Mouse (Mus musculus): ENCODE measurements around the gene Cd8a.

The Cd8a gene

DNA sequence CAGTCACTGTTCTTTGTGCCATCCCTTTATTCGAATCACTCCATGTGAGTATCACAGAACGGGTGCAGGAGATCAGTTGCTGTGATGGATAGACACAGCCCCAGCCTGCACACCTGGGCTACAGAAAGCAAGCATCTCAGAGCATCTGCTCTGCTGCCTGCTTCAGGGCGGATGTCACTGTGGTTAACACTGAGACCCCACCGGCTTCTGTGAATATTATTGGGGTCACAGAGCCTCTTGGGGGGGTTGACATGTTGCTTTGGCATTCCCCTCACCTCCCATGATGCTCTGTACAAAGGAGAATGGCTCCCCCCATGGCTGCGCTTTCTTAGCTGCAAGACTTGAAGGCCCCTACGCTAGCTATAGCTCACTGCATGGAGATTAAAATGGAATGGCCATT is 3.8 kb upstream of the Cd8a start:
- CTCF ChIA-PET, result no interaction called here

- CTCF ChIA-PET, result no interaction called here
Observed at GRCm38 (mm10) chr6:71371085-71371605, 2.1 kb upstream of the Cd8a start.

DNA sequence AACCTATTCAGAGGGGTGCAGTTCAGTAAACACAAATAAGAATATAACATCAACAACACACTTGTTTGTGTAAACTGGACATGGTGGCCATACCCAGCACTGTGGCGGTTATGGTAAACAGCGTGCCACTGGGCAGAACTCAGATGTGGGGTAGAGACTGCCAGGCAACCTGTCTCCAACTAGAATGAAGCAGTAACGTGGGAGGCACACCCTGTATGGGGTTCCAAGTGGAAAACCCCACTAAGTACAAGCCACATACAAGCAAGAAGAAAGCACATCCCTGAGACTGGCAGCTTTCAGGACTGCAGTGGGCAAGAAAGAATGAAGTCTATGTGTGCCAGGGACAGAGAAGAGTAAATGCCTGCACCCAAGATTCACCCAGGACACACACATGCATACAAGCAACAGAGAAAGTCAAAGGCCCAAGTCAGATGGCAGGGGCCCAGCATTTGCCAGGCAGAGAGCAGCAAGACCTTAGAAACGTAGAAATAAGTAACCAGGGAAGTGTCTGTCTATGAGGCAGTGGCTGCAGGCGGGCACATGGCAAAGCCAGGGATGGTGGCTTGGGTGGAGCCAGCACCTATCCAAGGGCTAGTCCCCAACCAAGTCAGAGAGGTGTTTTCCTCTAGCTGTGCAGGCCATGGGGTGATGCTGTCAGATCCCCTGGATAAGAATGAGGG is 1.0 kb upstream of the Cd8a start:
- CTCF ChIA-PET, result interaction anchor here (0.5 kb wide), 1 partner anchor 53 kb away, joined by 4 read pairs; no protein-coding TSS in a partner anchor

DNA sequence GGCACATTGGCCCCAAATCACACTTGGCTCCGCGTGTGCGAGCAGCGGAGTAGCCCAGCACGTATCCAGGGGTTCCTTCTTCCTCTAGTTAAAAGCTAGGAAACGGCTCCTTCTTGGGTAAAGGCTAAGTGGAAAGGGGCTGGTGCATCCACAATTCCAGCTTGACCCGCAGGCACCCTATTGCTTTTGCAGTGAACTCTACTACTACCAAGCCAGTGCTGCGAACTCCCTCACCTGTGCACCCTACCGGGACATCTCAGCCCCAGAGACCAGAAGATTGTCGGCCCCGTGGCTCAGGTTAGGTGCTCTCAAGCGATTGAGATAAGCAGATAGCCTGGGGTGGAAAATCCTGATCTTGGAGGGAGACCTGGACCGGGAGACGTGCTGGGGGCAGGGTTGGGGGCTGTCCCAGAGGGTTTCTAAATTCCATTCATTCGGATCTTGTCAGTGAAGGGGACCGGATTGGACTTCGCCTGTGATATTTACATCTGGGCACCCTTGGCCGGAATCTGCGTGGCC is 1.1 kb downstream of the Cd8a start:
- CTCF ChIA-PET, result no interaction called here

DNA sequence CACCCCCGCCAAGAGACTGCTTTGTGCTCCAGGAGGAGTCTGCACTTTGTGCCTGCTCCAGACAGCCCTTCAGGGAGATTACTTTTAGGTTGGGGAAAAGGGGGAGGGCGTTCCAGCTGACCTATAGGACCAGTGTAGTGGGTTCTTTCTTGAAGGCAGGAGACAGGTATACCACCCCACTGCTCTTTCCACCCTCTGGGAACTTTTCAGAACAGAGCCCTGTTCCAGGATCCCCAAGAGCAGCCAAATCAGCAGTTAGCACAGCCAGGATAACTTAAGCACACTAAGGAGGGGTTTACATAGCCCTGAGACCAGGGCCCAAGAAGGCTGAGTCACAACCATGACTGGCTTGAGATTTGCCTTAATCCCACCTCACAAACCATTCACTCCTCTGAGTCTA is 1.7 kb downstream of the Cd8a start:
- CTCF ChIA-PET, result no interaction called here

DNA sequence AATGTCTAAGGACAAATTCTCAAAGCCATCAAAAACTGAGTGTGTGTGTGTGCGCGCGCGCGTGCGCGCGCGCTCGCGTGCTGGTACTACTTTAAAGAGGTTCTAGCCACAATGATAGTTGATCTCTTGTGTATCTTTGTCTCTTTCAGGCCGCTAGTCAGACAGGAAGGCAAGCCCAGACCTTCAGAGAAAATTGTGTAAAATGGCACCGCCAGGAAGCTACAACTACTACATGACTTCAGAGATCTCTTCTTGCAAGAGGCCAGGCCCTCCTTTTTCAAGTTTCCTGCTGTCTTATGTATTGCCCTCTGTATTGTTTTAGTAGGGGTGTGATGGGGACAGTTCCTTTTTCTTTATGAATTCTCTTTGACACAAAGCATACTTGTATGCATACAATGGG is 3.5 kb downstream of the Cd8a start:
- CTCF ChIA-PET, result no interaction called here

- CTCF ChIA-PET, result no interaction called here
Observed at GRCm38 (mm10) chr6:71381654-71382053, 8.4 kb downstream of the Cd8a start.

DNA sequence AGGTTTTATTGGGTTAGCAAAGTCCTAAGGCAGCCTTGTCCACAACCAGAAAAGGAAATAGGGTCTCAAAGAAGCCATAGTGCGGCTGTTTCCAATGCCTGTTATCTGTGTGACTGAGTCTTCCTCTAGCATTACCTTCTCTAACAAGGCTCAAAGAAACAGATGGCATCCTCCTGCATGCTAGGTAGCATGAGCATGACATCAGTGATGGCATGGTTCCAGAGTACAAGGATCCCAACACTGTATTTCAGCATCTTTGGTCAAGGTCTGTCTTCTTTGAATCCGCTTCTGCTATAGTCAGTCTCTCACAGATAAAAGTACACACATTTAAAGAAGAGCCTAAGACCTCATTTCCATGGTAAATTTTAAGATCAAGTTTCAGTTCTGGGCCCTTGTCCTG is 17.3 kb downstream of the Cd8a start:
- CTCF ChIA-PET, result no interaction called here

DNA sequence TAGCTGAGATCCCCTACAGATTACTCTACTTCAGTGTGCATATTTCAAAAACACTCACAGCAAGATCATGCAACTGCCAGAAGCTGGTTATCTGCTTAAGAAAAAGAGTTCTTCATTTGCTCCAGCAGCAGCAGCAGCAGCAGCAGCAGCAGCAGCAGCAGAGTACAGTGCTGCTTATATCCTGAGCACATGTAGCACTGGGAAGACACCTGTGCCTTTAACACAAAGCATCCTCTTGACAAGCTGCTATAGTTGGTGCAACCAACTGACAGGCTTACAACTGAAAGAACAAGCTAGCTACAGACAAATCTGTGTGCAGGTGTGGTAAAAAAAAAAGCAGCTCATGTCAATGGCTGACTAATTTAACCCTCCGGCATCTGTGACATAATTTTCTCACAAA is 22.8 kb downstream of the Cd8a start:
- CTCF ChIA-PET, result no interaction called here

GRCm38 (mm10) chr6:71396761-71397160 is 23.5 kb downstream of the Cd8a start:
- CTCF ChIA-PET, result no interaction called here

GRCm38 (mm10) chr6:71398829-71399609 is 25.8 kb downstream of the Cd8a start:
- CTCF ChIA-PET, result interaction anchor here (1.1 kb wide), 1 partner anchor 100 kb away, joined by 3 read pairs; no protein-coding TSS in a partner anchor

DNA sequence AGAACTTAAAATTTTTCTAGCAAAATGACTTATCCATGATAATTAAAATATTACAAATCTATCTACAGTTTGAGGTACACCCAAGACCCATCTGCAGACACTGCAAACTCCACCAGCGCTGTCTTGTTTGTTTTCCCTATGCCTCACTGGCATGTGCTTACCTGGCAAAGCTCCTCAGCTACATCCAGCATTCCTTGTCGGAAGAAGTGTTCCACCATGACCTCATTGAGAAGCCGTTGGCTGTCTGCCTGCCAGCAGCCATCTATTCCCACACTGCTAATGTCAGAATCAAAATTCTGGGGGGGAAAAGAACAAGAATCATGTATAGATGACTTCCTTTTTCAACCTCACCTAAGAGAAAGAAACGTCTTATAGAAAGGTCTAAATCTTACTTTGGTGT is 41.4 kb downstream of the Cd8a start:
- CTCF ChIA-PET, result no interaction called here

DNA sequence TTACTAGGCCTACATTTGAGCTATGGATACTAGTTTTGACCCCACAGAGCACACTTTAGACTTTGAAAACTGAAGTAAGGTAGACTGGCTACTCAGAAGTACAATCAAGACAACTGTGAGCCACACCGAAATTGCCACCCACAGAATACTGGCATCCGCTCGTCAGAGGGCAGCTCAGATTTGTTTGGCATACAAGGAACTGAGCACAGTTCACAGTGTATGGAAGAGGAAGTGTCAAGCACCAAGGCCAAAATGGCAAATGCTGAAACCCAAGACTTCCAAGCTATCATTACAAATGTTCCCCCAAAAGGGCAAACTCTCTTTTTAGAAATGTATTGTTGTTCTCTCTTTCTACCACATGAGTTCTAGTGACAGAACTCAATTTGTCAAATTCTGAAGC is 42.2 kb downstream of the Cd8a start:
- CTCF ChIA-PET, result no interaction called here

GRCm38 (mm10) chr6:71418874-71419273 is 45.6 kb downstream of the Cd8a start:
- CTCF ChIA-PET, result no interaction called here

DNA sequence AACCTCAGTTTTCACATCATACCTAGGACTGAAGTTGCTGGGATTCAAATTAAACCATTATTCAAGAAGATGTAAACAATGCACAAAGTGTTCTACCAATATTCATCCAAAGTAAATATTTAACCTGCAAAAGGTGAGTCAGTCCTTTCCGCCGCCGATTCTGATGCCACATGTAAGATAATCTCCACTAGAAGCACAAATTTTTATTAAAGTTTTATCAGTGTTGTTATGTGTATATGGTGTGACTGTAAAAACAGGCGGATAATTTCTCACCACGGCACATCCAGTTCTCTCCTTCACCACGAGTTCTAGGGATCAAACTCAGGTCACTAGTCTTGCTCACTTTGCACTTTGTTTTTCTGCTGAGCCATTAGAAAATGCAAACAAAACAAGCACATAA is 47.6 kb downstream of the Cd8a start:
- CTCF ChIA-PET, result no interaction called here

DNA sequence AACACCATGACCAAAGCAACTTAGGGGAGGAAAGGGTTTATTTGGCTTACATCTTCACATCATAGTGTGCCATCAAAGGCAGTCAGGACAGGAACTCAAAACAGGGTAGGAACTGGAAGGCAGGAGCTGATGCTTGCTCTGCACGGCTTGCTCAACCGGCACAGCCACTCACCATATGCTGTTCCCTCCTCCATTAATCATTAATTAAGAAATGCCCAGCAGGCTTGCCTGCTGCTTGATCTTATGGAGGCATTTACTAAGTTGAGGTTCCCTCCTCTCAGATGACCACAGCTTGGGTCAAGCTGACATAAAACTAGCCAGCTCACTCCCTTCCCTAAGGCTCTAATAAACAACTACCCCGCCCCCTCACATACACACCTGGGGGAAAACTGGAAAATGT is 48.9 kb downstream of the Cd8a start:
- CTCF ChIA-PET, result interaction anchor here (0.8 kb wide), 1 partner anchor 12 kb away, joined by 3 read pairs; no protein-coding TSS in a partner anchor

GRCm38 (mm10) chr6:71423116-71423515 is 49.9 kb downstream of the Cd8a start:
- CTCF ChIA-PET, result interaction anchor here (0.7 kb wide), 1 partner anchor 21 kb away, joined by 9 read pairs; no protein-coding TSS in a partner anchor

DNA sequence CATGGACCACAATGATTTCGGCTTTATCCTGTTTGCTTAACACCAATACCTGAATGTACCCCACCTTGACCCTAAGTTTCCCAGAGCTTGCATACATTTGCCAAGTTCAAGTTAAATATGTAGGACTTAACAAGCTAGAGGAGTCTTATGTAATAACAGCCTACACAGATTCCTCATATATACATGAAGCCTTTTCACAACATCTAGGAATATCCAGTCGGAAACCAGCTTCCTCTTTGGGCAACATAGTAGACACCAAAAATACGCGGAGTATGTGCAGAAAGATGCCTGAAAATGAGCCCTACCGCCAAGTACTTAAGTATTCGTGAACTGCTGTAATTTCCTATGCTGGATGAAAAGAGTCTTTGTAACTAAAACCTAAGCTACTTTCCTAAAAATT is 52.5 kb downstream of the Cd8a start:
- CTCF ChIA-PET, result no interaction called here

- CTCF ChIA-PET, result no interaction called here
Observed at GRCm38 (mm10) chr6:71427996-71428725, 54.9 kb downstream of the Cd8a start.

Measured in spleen, embryonic (tissue).